Mouse (Mus musculus): Measurements from ENCODE around the gene Clec2g.

Gene Clec2g

GRCm38 (mm10) chr6:129012966-129013365 lies 78.8 kb downstream of the Clec2g start:
- no peak for DNase-seq (ENCODE audit: low spot score in 2 of 2)

GRCm38 (mm10) chr6:129013762-129014276 lies 79.6 kb downstream of the Clec2g start:
- DNase-seq (ENCODE audit: low spot score in 2 of 2): no peak

DNA sequence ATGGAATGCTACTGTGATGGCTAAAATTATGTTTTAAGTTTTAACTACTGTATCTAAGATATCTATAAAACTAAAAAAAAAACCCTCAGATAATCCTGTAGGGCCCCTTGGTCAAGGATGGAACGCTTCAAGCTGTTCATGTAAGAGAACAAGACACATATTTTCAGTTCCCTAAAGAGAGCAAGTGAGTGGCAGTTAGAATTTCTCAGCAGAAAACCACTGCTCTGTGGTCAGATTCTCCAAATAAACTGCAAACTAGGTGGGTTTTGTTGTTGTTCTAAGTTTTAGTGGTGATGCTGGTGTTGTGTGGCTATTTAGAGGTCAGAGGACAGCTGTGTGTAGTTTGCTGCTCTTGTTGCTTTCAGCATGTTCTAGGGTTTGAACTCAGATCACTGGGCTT lies 80.2 kb downstream of the Clec2g start:
- DNase-seq (ENCODE audit: low spot score in 2 of 2): no peak

DNA sequence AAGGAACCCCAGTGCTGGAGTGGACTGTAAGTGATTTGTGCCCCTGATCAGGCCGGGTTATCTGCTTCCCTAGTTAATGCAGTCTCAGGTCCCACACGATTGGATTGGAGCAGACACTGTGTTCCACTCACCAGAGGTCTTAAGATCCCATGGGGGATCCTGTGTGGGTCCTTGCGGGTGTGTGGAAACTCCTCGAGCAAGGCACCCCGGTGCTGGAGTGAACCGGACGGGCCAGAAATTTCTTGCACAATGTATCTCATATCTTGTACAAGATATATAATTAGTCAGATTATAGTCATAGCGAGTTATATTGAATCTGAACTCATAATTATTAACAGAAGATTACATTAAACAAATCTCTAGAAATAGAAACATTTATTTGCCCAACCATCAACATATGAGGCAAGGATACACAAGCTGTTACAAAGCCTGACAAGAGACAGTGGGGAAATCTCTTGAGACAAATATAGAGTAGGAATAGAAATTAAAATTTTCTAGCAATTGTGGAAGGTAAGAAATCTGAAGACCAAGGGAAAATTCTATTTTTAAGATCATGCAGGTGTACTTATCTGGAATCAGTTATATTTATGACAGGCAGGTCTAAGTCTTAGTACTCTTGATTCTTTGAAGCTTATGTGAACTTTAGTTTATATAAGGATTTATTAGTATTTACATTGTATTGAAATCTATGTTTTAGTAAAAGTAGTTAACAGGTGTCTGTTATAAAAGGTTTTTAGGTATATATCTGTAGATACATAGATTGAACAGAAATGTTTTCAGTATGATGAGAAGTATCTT lies 93.5 kb downstream of the Clec2g start:
- no peak for DNase-seq (ENCODE audit: low spot score in 2 of 2)

GRCm38 (mm10) chr6:129030175-129030824 lies 96.1 kb downstream of the Clec2g start:
- DNase-seq (ENCODE audit: low spot score in 2 of 2): no peak

GRCm38 (mm10) chr6:129030964-129031363 lies 96.8 kb downstream of the Clec2g start:
- DNase-seq (ENCODE audit: low spot score in 2 of 2): no peak

DNA sequence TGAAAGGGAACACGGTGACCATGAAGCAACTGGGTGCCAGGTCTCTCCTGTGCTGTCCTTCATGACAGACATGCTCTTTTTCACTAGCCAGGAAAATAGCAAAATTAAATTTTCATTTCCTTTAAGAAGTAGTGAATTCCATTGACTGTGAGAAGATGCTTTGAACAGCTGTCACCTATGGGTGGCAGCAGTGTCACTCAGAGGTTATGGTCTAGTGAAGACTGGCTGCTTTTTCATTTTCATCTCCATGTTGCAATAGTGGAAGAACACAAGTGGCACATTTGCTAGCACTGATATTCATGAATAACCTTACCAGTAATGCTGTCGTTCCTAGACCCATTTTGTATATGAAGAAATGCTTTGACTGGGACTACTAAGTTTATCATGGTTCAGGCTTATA lies 99.2 kb downstream of the Clec2g start:
- peak in 1 of 2 experiments; percentile 47 for DNase-seq (ENCODE audit: low spot score in 2 of 2)
